Mouse (Mus musculus) G1E (cell line): ENCODE measurements at regions not wholly inside any gene's neighbourhood (a gene's known extent, or its start where the extent isn't known, plus 50 kb on each side); places are given as distances from the start of the nearest gene placed in this dataset.

Source experiments
- CTCF ChIP-seq: IDR thresholded peaks from 2 replicates; pipeline ENCODE4 v1.5.1; 2012; ENCODE audit warnings: low read depth, low read length, inconsistent platforms, mixed read lengths
- GATA1 ChIP-seq: IDR thresholded peaks from 2 replicates; pipeline ENCODE4 v1.6.1; 2012; ENCODE audit warnings: borderline replicate concordance, low read length, inconsistent platforms, mixed read lengths
- POLR2AphosphoS5 ChIP-seq: IDR thresholded peaks from 2 replicates; pipeline ENCODE4 v1.6.1; 2012; ENCODE audit warnings: low read depth, low read length, inconsistent platforms; ENCODE audit not compliant: insufficient replicate concordance
- TAL1 ChIP-seq: conservative IDR thresholded peaks from 2 replicates; pipeline ENCODE4 v1.6.1; 2012; ENCODE audit warnings: low read depth, low read length, inconsistent platforms, mixed read lengths

DNA sequence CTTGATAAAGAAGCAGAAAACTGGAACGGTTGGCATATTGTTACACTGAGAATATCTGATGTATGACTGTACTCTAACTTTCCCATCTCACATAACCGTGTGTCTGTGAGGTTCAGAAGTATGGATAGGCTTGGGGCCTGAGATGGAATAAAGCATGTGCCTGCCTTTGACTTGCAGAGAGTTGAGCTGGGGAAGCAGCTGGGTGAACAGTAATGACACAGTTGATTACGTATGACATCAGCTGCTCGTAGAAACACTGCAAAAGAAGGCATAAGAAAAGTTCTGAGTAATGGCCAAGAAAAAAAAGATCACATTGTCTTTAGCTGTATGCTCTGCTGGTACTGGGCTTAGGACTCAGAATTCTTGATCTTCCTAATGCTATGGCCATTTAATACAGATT, 138.4 kb upstream of the Cnr1 start:
- no peak for TF ChIP-seq CTCF
- no peak for TF ChIP-seq POLR2AphosphoS5
- TF ChIP-seq GATA1 = no peak
- no peak for TF ChIP-seq TAL1
